Mouse (Mus musculus): ENCODE measurements at regions not wholly inside any gene's neighbourhood (a gene's known extent, or its start where the extent isn't known, plus 50 kb on each side); places are given as distances from the start of the nearest gene placed in this dataset.

- no peaks in the 10 kb centered on the region for H3K27me3 ChIP-seq (ENCODE audit: control insufficient read depth, insufficient read depth, low read length)
- H3K9me3 ChIP-seq (ENCODE audit: control insufficient read depth, low read length): no peaks in the 10 kb centered on the region
- DNase-seq (ENCODE audit: low read depth in 3 of 3, low spot score in 3 of 3) (no peak), ATAC-seq (ENCODE audit: insufficient read depth) (no peak)
- H3K9ac ChIP-seq (replicated peaks): no peak overlapping the region
- H3K4me1 ChIP-seq (replicated peaks; ENCODE audit: control insufficient read depth in 2 of 2, insufficient read depth in 2 of 2, low read length in 1 of 2): no peaks in the 10 kb centered on the region
- 68% methylated on average over 2 of the region's 2 CpGs for WGBS (ENCODE audit: insufficient replicate concordance)
- H3K4me3 ChIP-seq (ENCODE audit: insufficient read depth in 1 of 2, low read depth in 2 of 2, low read length in 2 of 2): no peak overlapping the region
- no peak overlapping the region for H3K27ac ChIP-seq
- H3K4me2 ChIP-seq (ENCODE audit: low read depth): no peak overlapping the region
- no peaks in the 10 kb centered on the region for H3K36me3 ChIP-seq (replicated peaks; ENCODE audit: control insufficient read depth, insufficient read depth, low read depth)
- TF ChIP-seq EP300 (IDR thresholded peaks at IDR 0.05; ENCODE audit: low read depth) (no peak), CTCF (IDR thresholded peaks at IDR 0.05; ENCODE audit: low read depth) (no peak)
Observed at GRCm38 (mm10) chr15:11496436-11496835, 97.0 kb upstream of the Tars start.

DNA sequence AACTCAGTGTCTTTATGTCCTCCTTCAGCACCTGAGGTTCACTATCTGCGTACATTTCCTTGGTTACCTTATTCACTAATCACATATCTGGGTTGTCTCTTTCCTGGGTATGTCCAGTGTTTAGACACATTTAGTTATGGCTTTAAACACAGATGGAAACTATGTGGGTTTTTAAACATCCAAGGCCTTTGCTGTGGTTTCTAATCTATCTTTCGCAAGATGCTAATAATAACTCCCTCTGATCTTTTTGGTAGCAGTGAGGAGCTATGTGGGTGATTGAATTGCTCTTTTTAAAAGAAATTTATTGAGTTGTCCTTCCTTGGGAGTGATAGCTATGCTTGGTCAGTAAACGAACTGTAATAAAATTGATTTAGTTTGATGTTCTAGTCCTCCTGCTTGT, 89.7 kb upstream of the Tars start:
- Histone ChIP-seq H3K27me3 (ENCODE audit: control insufficient read depth, insufficient read depth, low read length) (no peaks in the 10 kb centered on the region), H3K4me3 (ENCODE audit: insufficient read depth in 1 of 2, low read depth in 2 of 2, low read length in 2 of 2) (no peak overlapping the region), H3K9ac (replicated peaks) (no peak overlapping the region), H3K4me2 (ENCODE audit: low read depth) (no peak overlapping the region), H3K9me3 (ENCODE audit: control insufficient read depth, low read length) (no peaks in the 10 kb centered on the region), H3K36me3 (replicated peaks; ENCODE audit: control insufficient read depth, insufficient read depth, low read depth) (no peaks in the 10 kb centered on the region), H3K4me1 (replicated peaks; ENCODE audit: control insufficient read depth in 2 of 2, insufficient read depth in 2 of 2, low read length in 1 of 2) (no peaks in the 10 kb centered on the region), H3K27ac (no peak overlapping the region)
- TF ChIP-seq EP300 (IDR thresholded peaks at IDR 0.05; ENCODE audit: low read depth): no peak
- WGBS (ENCODE audit: insufficient replicate concordance): 45% methylated on average over 3 of the region's 3 CpGs
- DNase-seq (ENCODE audit: low read depth in 3 of 3, low spot score in 3 of 3) (no peak), ATAC-seq (ENCODE audit: insufficient read depth) (no peak)

DNA sequence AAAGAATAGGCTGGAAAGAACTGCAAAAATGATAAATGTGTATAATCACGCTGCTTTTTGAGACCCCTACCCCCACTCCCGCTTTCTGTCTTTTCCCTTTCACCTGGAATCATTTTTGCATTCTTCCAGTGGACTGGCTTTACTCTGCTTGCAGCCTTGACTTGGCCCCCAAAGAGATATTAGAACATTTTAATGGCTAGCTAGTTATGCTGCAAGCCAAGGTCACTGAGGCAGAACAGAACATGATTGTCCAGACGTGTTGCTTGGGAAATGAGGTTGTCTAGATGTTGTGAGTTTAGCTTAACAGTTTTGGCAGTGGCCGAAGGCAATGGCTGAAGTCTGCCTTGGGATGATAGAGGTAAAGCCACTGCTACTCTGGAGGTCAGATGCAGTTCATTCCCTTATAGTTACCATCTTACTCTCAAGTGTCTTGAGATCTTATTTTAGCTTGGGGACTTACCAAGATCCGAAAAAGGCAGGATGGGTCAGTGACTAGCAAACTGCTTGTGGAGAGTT, 87.9 kb upstream of the Tars start:
- Histone ChIP-seq H3K4me1 (replicated peaks; ENCODE audit: control insufficient read depth in 2 of 2, insufficient read depth in 2 of 2, low read length in 1 of 2) (no peaks in the 10 kb centered on the region), H3K9me3 (ENCODE audit: control insufficient read depth, low read length) (no peaks in the 10 kb centered on the region), H3K4me2 (ENCODE audit: low read depth) (no peak overlapping the region), H3K4me3 (ENCODE audit: insufficient read depth in 1 of 2, low read depth in 2 of 2, low read length in 2 of 2) (no peak overlapping the region), H3K27ac (no peak overlapping the region), H3K36me3 (replicated peaks; ENCODE audit: control insufficient read depth, insufficient read depth, low read depth) (no peaks in the 10 kb centered on the region), H3K27me3 (ENCODE audit: control insufficient read depth, insufficient read depth, low read length) (no peaks in the 10 kb centered on the region), H3K9ac (replicated peaks) (no peak overlapping the region)
- 60% methylated on average over 5 of the region's 5 CpGs for WGBS (ENCODE audit: insufficient replicate concordance)
- no peak for DNase-seq (ENCODE audit: low read depth in 3 of 3, low spot score in 3 of 3)
- TF ChIP-seq EP300 (IDR thresholded peaks at IDR 0.05; ENCODE audit: low read depth): no peak
- TF ChIP-seq CTCF (IDR thresholded peaks at IDR 0.05; ENCODE audit: low read depth): no peak
- ATAC-seq (ENCODE audit: insufficient read depth): no peak

DNA sequence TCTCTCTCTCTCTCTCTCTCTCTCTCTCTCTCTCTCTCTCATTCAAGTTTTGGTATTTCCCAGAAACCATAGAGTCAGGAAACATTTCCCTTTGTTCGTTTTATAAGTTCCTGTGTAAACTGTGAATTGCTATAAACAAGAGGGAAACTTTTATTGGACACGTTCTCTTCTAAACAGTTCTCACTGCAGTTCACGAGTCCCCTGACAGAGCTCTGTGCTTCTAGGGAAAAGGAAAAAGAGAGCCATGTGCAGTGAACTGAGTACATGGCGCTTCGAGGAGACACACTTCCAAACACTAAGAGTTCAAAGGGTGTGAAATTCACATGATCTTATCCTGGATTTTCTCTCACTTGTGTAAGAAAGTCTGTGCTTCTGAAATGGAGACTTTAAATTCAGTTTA, 84.5 kb upstream of the Tars start:
- Histone ChIP-seq H3K36me3 (replicated peaks; ENCODE audit: control insufficient read depth, insufficient read depth, low read depth) (no peaks in the 10 kb centered on the region), H3K27ac (no peak overlapping the region), H3K4me2 (ENCODE audit: low read depth) (no peak overlapping the region), H3K9me3 (ENCODE audit: control insufficient read depth, low read length) (no peaks in the 10 kb centered on the region), H3K4me3 (ENCODE audit: insufficient read depth in 1 of 2, low read depth in 2 of 2, low read length in 2 of 2) (no peak overlapping the region), H3K4me1 (replicated peaks; ENCODE audit: control insufficient read depth in 2 of 2, insufficient read depth in 2 of 2, low read length in 1 of 2) (no peaks in the 10 kb centered on the region), H3K9ac (replicated peaks) (no peak overlapping the region), H3K27me3 (ENCODE audit: control insufficient read depth, insufficient read depth, low read length) (no peaks in the 10 kb centered on the region)
- WGBS (ENCODE audit: insufficient replicate concordance): 42% methylated on average over 5 of the region's 5 CpGs
- TF ChIP-seq EP300 (IDR thresholded peaks at IDR 0.05; ENCODE audit: low read depth) (no peak), CTCF (IDR thresholded peaks at IDR 0.05; ENCODE audit: low read depth) (no peak)
- DNase-seq (ENCODE audit: low read depth in 3 of 3, low spot score in 3 of 3) (no peak), ATAC-seq (ENCODE audit: insufficient read depth) (no peak)

DNA sequence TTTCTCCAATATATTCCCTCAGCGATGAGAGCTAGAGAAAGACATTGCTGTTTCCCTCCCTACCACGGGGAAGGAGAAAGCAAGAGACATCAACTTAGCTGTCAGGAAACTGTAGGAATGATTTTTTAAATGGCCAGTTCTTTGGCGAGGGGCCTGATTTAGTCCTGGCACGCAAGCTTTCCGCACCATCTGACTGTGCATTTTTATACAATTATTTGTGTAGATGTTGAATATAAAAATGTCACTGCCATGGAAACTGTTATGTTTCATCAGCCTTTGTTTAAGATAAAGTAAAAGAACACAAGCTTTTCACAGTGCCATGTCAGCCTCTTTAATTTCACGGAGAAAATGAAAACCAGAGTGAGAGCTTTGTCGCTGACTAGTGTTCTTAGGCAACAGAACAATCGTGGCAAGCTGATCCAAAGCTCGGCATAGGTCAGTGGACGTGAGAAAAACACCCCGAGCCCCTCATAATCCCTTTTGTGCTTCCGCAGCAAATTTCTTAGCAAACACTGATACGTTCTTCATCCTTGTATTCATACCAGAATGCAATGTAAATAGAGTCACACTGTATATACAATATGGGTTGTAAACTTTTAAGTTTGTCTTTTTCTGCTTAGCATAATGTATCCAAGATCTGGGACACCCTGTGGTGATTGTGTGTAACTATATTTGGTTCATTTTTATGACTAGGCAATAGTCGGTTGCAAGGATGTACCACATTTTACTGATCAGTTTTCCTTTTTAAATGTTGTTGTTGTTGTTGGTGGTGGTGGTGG, 79.9 kb upstream of the Tars start:
- H3K4me2 ChIP-seq (ENCODE audit: low read depth): no peak overlapping the region

More for the DNA sequence above, 79.9 kb upstream of the Tars start:
- Histone ChIP-seq H3K9ac (replicated peaks) (no peak overlapping the region), H3K27ac (no peak overlapping the region), H3K36me3 (replicated peaks; ENCODE audit: control insufficient read depth, insufficient read depth, low read depth) (no peaks in the 10 kb centered on the region), H3K4me1 (replicated peaks; ENCODE audit: control insufficient read depth in 2 of 2, insufficient read depth in 2 of 2, low read length in 1 of 2) (no peaks in the 10 kb centered on the region), H3K9me3 (ENCODE audit: control insufficient read depth, low read length) (no peaks in the 10 kb centered on the region), H3K4me3 (ENCODE audit: insufficient read depth in 1 of 2, low read depth in 2 of 2, low read length in 2 of 2) (no peak overlapping the region), H3K27me3 (ENCODE audit: control insufficient read depth, insufficient read depth, low read length) (no peaks in the 10 kb centered on the region)
- WGBS (ENCODE audit: insufficient replicate concordance): 75% methylated on average over 14 of the region's 14 CpGs
- DNase-seq (ENCODE audit: low read depth in 3 of 3, low spot score in 3 of 3) (no peak), ATAC-seq (ENCODE audit: insufficient read depth) (no peak)
- TF ChIP-seq CTCF (IDR thresholded peaks at IDR 0.05; ENCODE audit: low read depth) (no peak), EP300 (IDR thresholded peaks at IDR 0.05; ENCODE audit: low read depth) (no peak)
